Comparison of ENCODE assay signal across 8 mouse cellular contexts in the genomic region with DNA sequence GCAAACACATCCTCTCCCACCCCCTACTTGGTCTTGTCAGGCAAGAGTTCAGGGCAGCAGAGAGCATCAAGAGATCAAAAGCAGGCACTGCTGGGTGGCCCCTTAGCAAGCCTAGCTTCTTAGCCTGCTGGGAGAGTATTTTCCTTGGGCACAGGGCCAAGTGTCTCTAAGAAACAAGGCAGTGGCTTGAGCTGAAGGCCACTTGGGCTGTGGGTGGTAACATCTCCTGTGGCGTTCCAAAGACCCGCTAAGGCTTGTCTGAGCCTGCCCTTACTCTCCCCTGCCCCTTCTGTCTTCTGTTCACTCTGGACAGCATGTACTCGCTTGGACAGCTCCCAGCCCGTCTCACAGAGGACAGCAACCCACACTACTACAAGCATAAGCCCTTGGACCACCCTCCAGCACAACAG. TPM values are rescaled to one million over a fixed set of nuclear protein-coding genes. Genes with fewer than 3 reads are reported as not detected.
DNase-seq lines count a peak whose midpoint lies in the region; ATAC-seq lines count a peak whose summit lies in the region.

No protein-coding gene starts in this region.

- WGBS in intestine, embryonic 15.5 days: 39% methylated on average over 4 of the region's 4 CpGs
- 18% methylated on average over 4 of the region's 4 CpGs for WGBS in midbrain, embryonic 15.5 days

- peaks cover 16% of the 10 kb centered on the region for H3K36me3 ChIP-seq in intestine, embryonic 15.5 days
- no peaks in the 10 kb centered on the region for H3K36me3 ChIP-seq in midbrain, embryonic 15.5 days (replicated peaks)

- no peaks in the 10 kb centered on the region for H3K9me3 ChIP-seq in intestine, embryonic 15.5 days
- H3K9me3 ChIP-seq in midbrain, embryonic 15.5 days: no peaks in the 10 kb centered on the region

- no peak overlapping the region for H3K4me2 ChIP-seq in intestine, embryonic 15.5 days (replicated peaks)
- H3K4me2 ChIP-seq in midbrain, embryonic 15.5 days: no peak overlapping the region

- no peak for DNase-seq in cerebellum, adult 9-10 months
- DNase-seq in right cerebral cortex, postnatal 4 days: peak; percentile 20
- DNase-seq in right cerebral cortex, adult 2 months (ENCODE audit: low spot score in 2 of 2): no peak
- no peak for DNase-seq in layer of hippocampus, postnatal 36 days

- no peak overlapping the region for H3K4me3 ChIP-seq in intestine, embryonic 15.5 days (replicated peaks)
- H3K4me3 ChIP-seq in midbrain, embryonic 15.5 days: no peak overlapping the region

- H3K27me3 ChIP-seq in intestine, embryonic 15.5 days (replicated peaks): no peaks in the 10 kb centered on the region
- H3K27me3 ChIP-seq in midbrain, embryonic 15.5 days (replicated peaks): no peaks in the 10 kb centered on the region

- ATAC-seq in cerebellum, adult (ENCODE audit: insufficient number of reproducible peaks, low FRiP score, low TSS enrichment): peak; percentile 52; the same call in 1 of the 2 replicates
- ATAC-seq in intestine, embryonic 15.5 days: peak; percentile 73
- ATAC-seq in midbrain, embryonic 15.5 days (replicated peaks): peak; percentile 24; the same call in 1 of the 2 replicates
- ATAC-seq in frontal cortex, adult (ENCODE audit: low TSS enrichment): no peak

- H3K9ac ChIP-seq in intestine, embryonic 15.5 days: no peak overlapping the region
- H3K9ac ChIP-seq in midbrain, embryonic 15.5 days: no peak overlapping the region

- peaks cover 8% of the 10 kb centered on the region for H3K4me1 ChIP-seq in intestine, embryonic 15.5 days (replicated peaks)
- peaks cover 12% of the 10 kb centered on the region for H3K4me1 ChIP-seq in midbrain, embryonic 15.5 days

- H3K27ac ChIP-seq in intestine, embryonic 15.5 days: peak overlapping the region; percentile 42; the same call in 1 of the 2 replicates
- H3K27ac ChIP-seq in midbrain, embryonic 15.5 days: 0 out of 2 replicates have a peak overlapping the region, but pooled peaks have one; percentile 5

RNA-seq across cellular contexts. Expression of a gene that starts 28.1 kb away (rescaled TPM):
- 25.8 and 29.4 TPM in 2 replicates for polyA plus RNA-seq in intestine, embryonic 15.5 days (2015; fragmentation: Nextera tagmentation; extraction: Ambion mirVana)
- polyA plus RNA-seq in midbrain, embryonic 15.5 days (2015; fragmentation: Nextera tagmentation; extraction: Ambion mirVana): 5.9 and 7.0 TPM in 2 replicates
- total RNA-seq in layer of hippocampus, postnatal 36 days (2021): 1 to 10 TPM; 2.1 to 2.5 TPM
